Mouse (Mus musculus) embryonic fibroblast, embryonic 13.5 days (primary cell): ENCODE data around the gene Drc7.

Experiments used
- CTCF ChIP-seq: IDR thresholded peaks from 2 replicates; pipeline ENCODE4 v1.5.1; 2011; ENCODE audit warnings: mild to moderate bottlenecking, control low read depth, low read length, moderate library complexity, borderline replicate concordance; ENCODE audit not compliant: insufficient read depth
- POLR2A ChIP-seq: IDR thresholded peaks from 2 replicates; pipeline ENCODE4 v1.6.1; 2011; ENCODE audit warnings: low read depth, mild to moderate bottlenecking, control low read depth, low read length, moderate library complexity

DNA sequence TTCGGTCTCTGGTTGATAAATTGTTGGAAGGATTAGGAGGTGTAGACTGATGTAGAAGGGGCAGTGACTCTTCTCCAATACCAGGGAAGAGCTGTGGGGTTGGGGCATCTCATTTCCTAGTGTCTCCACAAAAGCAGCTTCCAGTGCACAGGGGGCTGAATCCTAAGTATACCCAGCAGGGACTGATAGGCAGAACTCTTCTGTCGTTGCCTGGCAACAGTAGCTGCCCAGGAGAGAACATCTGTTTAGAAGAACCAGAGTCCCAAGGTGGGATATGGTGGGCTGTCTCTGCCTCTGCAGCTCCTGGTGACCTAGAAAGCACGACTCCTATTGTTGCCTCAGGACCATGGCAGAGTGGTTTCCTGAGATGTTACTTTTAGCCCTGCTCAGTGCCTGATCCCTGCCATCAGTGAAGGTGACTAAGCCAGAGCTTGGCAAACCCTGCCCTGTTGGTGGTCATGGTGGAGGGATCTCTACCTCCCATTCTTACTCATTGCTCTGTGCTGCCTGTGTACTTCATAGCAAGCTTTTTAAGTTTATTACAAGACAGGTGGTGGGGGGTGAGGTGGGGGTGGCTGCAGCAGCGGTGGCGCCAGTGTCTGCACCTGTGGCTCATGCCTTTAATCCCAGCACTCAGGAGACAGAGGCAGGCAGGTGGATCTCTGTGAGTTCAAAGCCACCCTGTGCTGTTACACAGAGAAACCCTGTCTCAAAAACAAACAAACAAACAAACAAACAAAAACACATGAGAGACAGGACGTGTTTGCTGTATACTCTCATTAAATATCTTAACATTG lies 6.8 kb upstream of the Drc7 start:
- TF ChIP-seq POLR2A (no peak), CTCF (no peak)
